Mouse (Mus musculus) megakaryocyte, embryonic 14.5 days (primary cell): ENCODE data around the gene Vrk3. TPM values are rescaled to one million over a fixed set of nuclear protein-coding genes. Genes with fewer than 3 reads are reported as not detected.
A peak's percentile ranks its signal among the peaks of the same experiment; 100 is the strongest.

Source experiments
- H3K27me3 ChIP-seq: replicated peaks from 2 replicates; pipeline ENCODE3; 2012; ENCODE audit warnings: inconsistent platforms
- H3K36me3 ChIP-seq: replicated peaks from 2 replicates; pipeline ENCODE3; 2012; ENCODE audit warnings: low read length, inconsistent platforms, mixed read lengths
- H3K4me1 ChIP-seq: 2 replicates; pipeline ENCODE4 v1.6.1; 2012; ENCODE audit warnings: inconsistent platforms
- H3K4me3 ChIP-seq: replicated peaks from 2 replicates; pipeline ENCODE3; 2012; ENCODE audit warnings: moderate library complexity, mild to moderate bottlenecking, inconsistent platforms
- H3K9me3 ChIP-seq: 2 replicates; pipeline ENCODE4 v1.6.1; 2012; ENCODE audit warnings: inconsistent platforms
- FLI1 ChIP-seq: IDR thresholded peaks from 2 replicates; pipeline ENCODE4 v1.6.1; 2012; ENCODE audit warnings: low read length, inconsistent platforms, mixed read lengths
- GATA1 ChIP-seq: IDR thresholded peaks from 3 replicates; pipeline ENCODE4 v1.6.1; 2012; ENCODE audit warnings: mixed read lengths, low read length, inconsistent platforms, borderline replicate concordance
- polyA plus RNA-seq: library from polyadenylated mRNA; stranded (reverse); fragments of >175 nt; gene quantifications from 2 replicates; pipeline ENCODE4 v1.2.3, GENCODE M21; 2012; ENCODE audit warnings: low replicate concordance; ENCODE audit not compliant: insufficient read depth

The Vrk3 gene
- polyA plus RNA-seq, 1 experiment, result 63.8 TPM

DNA sequence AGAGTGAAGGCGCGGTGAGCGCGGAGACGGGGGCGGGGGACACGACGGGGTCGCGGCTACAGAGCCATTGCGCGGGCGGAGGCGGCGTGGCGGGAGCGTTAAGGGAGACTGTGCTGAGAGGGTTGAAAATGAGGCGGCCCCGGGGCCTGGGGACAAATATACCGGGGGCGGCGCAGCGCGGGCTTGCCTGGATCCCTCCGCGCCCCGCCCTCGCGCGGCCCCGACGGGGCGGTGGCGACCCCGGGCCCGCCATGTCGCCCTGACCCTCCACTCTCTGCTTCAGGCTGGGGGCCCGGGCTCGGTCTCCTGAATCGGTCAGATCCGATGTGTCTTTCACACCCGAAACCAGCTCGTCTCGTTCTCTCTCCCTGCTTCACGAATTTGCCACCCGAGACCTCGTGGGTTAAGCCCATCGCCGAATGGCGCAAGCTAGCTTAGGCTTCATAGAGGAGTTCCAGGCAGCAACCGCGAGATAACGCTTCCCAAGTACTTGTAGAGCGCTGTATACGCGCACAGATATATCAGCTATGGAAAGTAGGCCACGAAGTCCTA lies 68.3 kb downstream of the Vrk3 start, which contains the start of gene Atf5:
Atf5 (minus strand) TSS at position 189 of the 552 bp plus-strand sequence.
- Histone ChIP-seq H3K4me3 (peak within 1 kb of the TSS; percentile 98), H3K36me3 (peaks cover 66% of the 10 kb centered on the region), H3K4me1 (peaks cover 72% of the 10 kb centered on the region), H3K27me3 (no peaks in the 10 kb centered on the region), H3K9me3 (no peaks in the 10 kb centered on the region)
- TF ChIP-seq GATA1, result no peak
- no peak for TF ChIP-seq FLI1

DNA sequence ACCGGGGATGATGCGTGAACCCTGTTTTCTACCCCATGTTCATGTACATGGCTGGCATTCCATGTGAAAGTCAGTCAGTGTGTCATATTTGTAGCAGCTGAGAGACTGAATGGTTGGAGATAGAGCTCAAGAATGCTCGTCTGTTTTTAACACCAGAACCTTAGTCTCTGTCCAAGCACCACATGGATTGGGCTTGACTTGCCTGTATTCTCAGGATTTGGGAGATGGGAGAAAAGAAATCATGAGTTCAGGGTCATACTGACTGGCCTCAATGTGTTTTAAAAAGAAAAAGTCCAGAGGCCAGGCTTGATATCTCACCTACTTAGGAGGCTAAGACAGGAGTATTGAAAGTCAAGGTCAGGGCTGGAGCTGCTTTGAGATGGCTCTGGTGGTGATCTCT lies 69.2 kb downstream of the Vrk3 start:
- peak overlapping the region; percentile 98 for H3K4me3 ChIP-seq

GRCm38 (mm10) chr7:44818164-44818563 lies 70.0 kb downstream of the Vrk3 start:
- Histone ChIP-seq H3K9me3 (no peaks in the 10 kb centered on the region), H3K4me3 (peak overlapping the region; percentile 98), H3K27me3 (no peaks in the 10 kb centered on the region), H3K4me1 (peaks cover 75% of the 10 kb centered on the region), H3K36me3 (peaks cover 62% of the 10 kb centered on the region)
- TF ChIP-seq GATA1 (no peak), FLI1 (no peak)

More for the DNA sequence above, 69.2 kb downstream of the Vrk3 start:
- TF ChIP-seq FLI1 (no peak), GATA1 (no peak)
- H3K27me3 ChIP-seq, result no peaks in the 10 kb centered on the region
- peaks cover 63% of the 10 kb centered on the region for H3K36me3 ChIP-seq
- H3K4me1 ChIP-seq, result peaks cover 75% of the 10 kb centered on the region
- H3K9me3 ChIP-seq, result no peaks in the 10 kb centered on the region

DNA sequence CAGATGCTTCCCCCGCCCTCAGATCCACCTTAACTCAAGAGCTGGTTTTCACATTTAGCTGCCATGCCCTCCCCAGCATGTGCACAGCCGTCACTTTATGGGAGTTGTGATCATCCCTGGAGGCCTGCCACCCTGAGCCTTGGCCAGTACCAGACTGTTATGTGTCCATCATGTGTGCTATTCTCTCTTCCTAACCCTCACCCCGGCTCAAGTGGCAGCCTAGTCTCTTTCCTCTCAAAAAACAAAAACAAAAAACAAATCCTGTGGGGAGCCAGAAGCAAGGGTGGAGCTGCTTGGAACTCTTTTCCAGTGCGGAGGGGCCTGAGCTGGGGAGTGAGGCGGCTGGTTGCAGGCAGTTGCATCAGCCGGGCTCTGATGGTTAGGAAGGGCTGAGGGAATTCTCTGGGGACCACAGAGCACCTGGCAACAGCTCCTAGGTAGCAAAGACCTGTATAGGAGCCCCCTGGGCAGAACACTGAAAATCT lies 70.6 kb downstream of the Vrk3 start:
- TF ChIP-seq FLI1 (no peak), GATA1 (no peak)
- Histone ChIP-seq H3K4me3 (peak overlapping the region; percentile 98), H3K9me3 (no peaks in the 10 kb centered on the region), H3K4me1 (peaks cover 82% of the 10 kb centered on the region), H3K27me3 (no peaks in the 10 kb centered on the region), H3K36me3 (peaks cover 62% of the 10 kb centered on the region)

- H3K4me1 ChIP-seq, result peaks cover 82% of the 10 kb centered on the region
- peak overlapping the region; percentile 98 for H3K4me3 ChIP-seq
- H3K9me3 ChIP-seq, result no peaks in the 10 kb centered on the region
- TF ChIP-seq FLI1 (no peak), GATA1 (no peak)
- no peaks in the 10 kb centered on the region for H3K27me3 ChIP-seq
- peaks cover 58% of the 10 kb centered on the region for H3K36me3 ChIP-seq
These were observed 71.2 kb downstream of the Vrk3 start for GRCm38 (mm10) chr7:44819391-44819790.

GRCm38 (mm10) chr7:44819863-44820262 lies 71.7 kb downstream of the Vrk3 start:
- TF ChIP-seq FLI1 (no peak), GATA1 (no peak)
- H3K27me3 ChIP-seq, result no peaks in the 10 kb centered on the region
- no peaks in the 10 kb centered on the region for H3K9me3 ChIP-seq
- peaks cover 82% of the 10 kb centered on the region for H3K4me1 ChIP-seq
- peaks cover 57% of the 10 kb centered on the region for H3K36me3 ChIP-seq
- peak overlapping the region; percentile 98 for H3K4me3 ChIP-seq

DNA sequence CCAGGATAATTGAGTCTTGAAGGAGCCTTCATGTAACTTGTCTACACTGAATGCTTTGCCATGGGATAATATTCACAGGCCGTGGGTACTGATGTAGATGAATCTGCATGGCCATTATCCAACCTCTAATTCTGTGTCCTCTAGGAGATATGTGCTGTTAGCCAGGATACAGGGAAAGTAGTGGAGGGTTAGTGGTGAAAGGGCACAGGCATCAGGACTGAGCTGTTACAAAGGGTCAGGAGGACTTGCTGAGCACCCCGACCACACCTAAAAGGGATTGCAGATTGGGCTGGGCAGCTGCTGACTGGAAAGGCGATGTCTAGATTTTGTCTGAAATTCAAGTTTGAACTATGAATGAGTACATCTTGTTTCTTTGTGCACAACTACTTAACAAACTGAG lies 72.3 kb downstream of the Vrk3 start:
- Histone ChIP-seq H3K36me3 (peaks cover 60% of the 10 kb centered on the region), H3K27me3 (no peaks in the 10 kb centered on the region)

GRCm38 (mm10) chr7:44821666-44822448 lies 73.6 kb downstream of the Vrk3 start:
- Histone ChIP-seq H3K4me1 (peaks cover 95% of the 10 kb centered on the region), H3K4me3 (peak overlapping the region; percentile 56), H3K9me3 (no peaks in the 10 kb centered on the region), H3K36me3 (peaks cover 72% of the 10 kb centered on the region), H3K27me3 (no peaks in the 10 kb centered on the region)
- no peak for TF ChIP-seq GATA1
- no peak for TF ChIP-seq FLI1

More for the DNA sequence above, 72.3 kb downstream of the Vrk3 start:
- Histone ChIP-seq H3K4me1 (peaks cover 82% of the 10 kb centered on the region), H3K4me3 (peak overlapping the region; percentile 35), H3K9me3 (no peaks in the 10 kb centered on the region)
- TF ChIP-seq GATA1 (no peak), FLI1 (no peak)

DNA sequence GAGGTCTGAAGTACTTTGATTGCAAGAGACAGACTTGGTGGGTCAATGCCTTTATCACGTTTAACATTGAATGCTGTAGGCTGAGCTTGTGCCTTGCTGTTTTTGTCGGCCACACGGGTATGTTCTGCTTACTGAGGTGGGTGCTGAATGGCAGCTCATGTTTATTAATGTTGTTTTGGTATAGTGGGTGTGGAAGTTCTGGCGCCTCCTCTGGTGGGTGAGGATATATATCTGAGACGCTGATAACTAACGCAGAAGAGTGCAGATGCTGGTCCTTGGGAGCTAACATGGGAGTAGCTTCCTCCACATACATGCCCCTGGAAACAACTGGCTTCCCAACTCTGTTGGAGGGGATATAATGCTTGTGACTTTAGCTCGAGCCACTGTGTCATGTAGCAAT lies 75.2 kb downstream of the Vrk3 start:
- Histone ChIP-seq H3K4me1 (peaks cover 97% of the 10 kb centered on the region), H3K4me3 (no peak overlapping the region), H3K9me3 (no peaks in the 10 kb centered on the region), H3K36me3 (peaks cover 85% of the 10 kb centered on the region), H3K27me3 (no peaks in the 10 kb centered on the region)
- no peak for TF ChIP-seq GATA1
- TF ChIP-seq FLI1, result no peak

DNA sequence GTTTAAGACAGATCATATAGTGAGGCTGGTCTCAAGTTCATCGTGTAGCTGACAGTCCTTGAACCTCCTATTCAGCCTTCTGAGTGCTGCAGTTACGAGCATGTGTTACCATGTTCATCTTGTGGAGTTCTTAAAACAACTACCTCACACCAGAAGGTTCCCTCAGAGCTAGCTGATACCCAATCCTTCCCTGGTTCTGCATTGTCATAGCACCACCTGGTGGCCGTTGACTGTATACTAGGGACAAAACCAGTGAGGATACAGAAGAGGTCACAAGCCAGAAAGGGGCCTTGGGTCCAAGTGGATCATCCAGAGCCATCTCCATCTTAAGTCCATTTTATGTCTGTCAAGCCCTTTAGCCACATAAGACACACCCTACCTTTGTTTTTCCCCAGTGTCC lies 76.7 kb downstream of the Vrk3 start:
- H3K4me1 ChIP-seq, result peaks cover 95% of the 10 kb centered on the region
- peaks cover 89% of the 10 kb centered on the region for H3K36me3 ChIP-seq
- no peak for TF ChIP-seq FLI1
- no peak for TF ChIP-seq GATA1
- no peak overlapping the region for H3K4me3 ChIP-seq
- H3K27me3 ChIP-seq, result no peaks in the 10 kb centered on the region
- H3K9me3 ChIP-seq, result no peaks in the 10 kb centered on the region
